Mouse (Mus musculus) liver, adult (tissue): Measurements from ENCODE around the gene S100a6.

Experiments used
- GATA4 ChIP-seq: IDR thresholded peaks from 2 replicates; pipeline ENCODE4 v1.6.1; 2014; ENCODE audit warnings: mild to moderate bottlenecking, low read length; ENCODE audit not compliant: insufficient replicate concordance

The S100a6 gene

GRCm38 (mm10) chr3:90612728-90613291 is at the start of gene S100a6:
S100a6 (plus strand) TSS chr3:90612882.
- TF ChIP-seq GATA4 = no peak

GRCm38 (mm10) chr3:90574691-90575090 is 38.0 kb upstream of the S100a6 start:
- no peak for TF ChIP-seq GATA4

GRCm38 (mm10) chr3:90575320-90575719 is 37.4 kb upstream of the S100a6 start:
- no peak for TF ChIP-seq GATA4

DNA sequence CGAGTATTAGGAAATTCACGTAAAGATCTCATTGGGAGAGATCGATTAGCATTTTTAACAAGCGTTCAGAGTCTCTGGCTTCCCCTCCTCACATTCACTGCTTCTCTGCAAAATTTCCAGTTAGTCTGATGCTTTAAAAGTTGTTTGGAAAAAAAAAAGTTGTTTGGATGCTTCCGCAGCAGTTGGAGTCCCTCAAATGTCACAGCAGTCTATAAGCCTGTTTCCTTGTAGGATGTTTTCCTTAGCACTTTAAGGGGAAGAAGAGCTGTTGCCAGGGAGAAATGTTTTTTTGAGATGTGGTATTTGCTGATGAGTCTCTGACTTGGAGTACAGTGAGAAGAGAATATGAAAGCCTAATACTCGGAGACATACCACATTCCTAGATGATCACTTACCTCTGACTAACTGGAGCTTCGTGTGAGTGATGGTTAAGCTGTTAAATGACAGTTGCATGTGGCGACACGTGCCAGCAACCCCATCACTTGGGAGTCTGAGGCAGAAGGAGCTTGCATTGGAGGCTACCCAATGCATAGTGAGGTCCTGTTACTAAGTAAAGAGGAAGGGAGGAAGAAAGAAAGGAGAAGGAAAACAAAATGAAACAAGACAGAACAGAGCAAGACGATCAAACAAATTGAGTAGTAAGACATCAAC is 36.2 kb upstream of the S100a6 start:
- TF ChIP-seq GATA4 = no peak

- no peak for TF ChIP-seq GATA4
Measured at GRCm38 (mm10) chr3:90579433-90579832, 33.2 kb upstream of the S100a6 start.

DNA sequence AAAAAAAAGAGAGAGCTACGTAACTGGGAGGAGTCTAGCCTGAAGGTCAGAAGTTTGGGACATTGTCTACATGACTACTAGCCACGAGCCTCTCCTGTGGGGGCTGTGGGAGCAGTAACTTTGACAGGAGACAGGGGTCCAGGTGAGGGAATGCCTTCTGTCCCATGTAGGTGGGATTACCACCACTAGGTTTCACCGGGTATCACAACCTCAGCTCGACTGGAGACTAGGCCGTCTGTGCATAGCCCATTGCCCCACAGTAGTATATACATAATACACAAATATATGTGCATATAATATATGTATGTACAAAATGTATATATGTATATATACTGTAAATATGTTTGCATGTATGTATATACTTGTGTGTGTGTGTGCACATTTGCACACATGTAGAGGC is 31.5 kb upstream of the S100a6 start:
- TF ChIP-seq GATA4 = no peak

GRCm38 (mm10) chr3:90582156-90582555 is 30.5 kb upstream of the S100a6 start:
- TF ChIP-seq GATA4 = no peak

GRCm38 (mm10) chr3:90582556-90582955 is 30.1 kb upstream of the S100a6 start:
- no peak for TF ChIP-seq GATA4

GRCm38 (mm10) chr3:90583893-90584292 is 28.8 kb upstream of the S100a6 start:
- no peak for TF ChIP-seq GATA4

DNA sequence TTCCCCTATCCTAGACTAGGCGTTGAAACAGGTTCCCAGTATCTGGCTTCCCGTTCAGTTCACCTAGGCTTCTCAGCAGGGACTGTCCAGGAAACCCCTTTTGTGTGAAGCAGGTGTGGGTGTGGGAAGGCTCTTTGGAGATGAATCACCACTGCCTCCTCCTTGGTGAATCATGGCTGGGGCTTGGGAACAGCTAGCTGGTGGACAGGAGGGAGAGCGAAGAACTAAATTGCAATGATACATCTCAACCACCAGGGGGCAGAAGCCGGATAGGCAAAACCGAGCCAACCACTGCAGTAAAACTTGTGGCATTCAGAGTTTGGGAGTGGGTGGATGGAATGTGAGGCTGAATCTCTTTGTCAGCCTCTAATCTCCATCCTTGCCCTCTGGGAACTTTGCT is 27.1 kb upstream of the S100a6 start:
- no peak for TF ChIP-seq GATA4

DNA sequence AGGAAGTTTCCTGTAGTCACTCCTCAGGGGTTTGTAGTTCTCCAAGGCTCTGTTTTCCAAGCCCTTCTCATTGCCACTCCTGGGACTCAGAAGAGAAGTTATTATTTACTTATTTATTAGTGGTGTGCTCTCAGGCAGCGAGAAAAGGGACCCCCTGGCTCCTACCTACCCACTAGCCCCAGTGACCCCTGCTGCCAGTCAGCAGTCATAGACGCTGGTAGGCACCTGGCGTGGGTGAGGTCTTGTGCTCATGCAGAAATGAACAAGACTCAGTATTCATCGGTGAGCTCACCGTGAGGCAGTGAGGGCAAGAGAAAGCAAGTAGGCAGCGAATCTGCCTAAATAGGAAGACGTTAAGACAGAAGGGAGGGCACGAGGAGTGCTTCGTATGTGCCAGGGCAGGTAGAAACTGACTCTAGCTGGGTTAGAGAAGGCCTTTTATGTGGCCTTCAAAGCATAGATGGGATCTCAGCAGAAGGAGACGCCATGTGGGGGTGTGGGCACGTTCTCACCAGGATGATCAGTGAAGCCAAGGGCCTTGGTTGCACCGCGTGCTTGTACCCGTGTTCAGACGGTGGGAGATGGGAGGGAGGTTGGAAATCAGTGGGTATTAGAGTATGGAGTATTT is 26.6 kb upstream of the S100a6 start:
- no peak for TF ChIP-seq GATA4

GRCm38 (mm10) chr3:90586906-90587305 is 25.8 kb upstream of the S100a6 start:
- TF ChIP-seq GATA4 = no peak

GRCm38 (mm10) chr3:90587361-90588101 is 25.2 kb upstream of the S100a6 start:
- TF ChIP-seq GATA4 = no peak

DNA sequence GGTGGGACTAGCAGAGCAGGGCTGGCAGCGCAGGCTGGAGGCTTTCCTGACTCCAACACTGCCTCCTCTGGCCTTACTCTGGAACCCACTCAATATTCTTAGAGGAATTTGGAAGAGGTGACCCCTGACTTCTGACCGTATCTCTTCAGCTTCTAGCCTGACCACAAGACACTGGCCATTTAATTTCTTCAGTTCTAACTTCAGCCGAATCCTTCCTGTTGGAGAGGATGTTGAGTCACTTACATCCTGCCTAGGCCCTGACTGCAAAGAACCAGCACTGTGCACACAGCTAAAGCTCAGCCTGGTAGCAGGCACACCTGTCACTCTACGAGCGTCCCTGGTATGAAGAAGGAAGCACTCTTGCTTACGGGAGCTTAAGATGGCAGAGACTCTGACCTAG is 23.3 kb upstream of the S100a6 start:
- TF ChIP-seq GATA4 = no peak

DNA sequence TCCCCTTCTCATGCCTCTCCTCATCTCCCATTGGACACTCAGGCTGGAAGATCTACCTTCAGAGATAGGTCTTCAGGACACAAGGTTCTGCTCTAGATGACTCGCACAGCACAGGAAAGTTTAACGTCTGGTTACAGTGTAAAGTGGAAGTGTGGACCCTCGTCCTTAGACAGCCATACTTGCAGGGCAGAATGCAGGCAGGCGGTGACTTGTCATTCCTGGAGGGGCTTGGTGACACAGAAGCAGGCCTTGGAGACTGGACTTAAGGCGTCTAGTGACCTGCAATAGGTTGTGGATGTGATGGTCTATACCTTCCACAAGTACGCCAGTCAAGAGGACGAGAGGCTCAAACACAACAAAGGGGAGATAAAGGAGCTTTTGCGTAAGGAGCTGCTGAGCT is 22.7 kb upstream of the S100a6 start, which contains the start of gene S100a2:
S100a2 (plus strand) TSS at position 301 of the 400 bp plus-strand sequence.
- no peak for TF ChIP-seq GATA4

DNA sequence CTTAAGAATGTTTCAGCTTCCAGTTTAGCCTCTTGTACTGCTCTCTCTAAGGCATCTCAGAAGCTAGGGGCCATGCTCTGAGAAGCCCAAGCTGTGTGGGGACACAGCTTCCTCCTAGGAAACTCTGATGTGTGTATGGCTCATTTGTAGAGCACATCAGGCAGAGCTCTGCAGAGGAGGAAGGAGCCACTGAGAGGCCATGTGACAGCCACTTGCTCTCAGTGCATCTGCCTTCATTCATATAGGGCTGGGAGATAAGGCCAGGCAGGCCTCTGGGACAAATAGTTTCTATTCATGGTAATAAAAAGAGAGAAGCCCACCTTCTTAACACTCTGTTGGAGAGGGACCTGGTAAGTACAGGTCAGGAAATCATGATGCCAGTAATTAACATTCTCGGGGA is 18.2 kb upstream of the S100a6 start:
- no peak for TF ChIP-seq GATA4
